Mouse (Mus musculus): ENCODE data around the gene Tomm5. TPM values are rescaled to one million over a fixed set of nuclear protein-coding genes. Genes with fewer than 3 reads are reported as not detected.

Tomm5 gene
- 147 TPM for polyA plus RNA-seq (2017; shearing (Covaris generic))

DNA sequence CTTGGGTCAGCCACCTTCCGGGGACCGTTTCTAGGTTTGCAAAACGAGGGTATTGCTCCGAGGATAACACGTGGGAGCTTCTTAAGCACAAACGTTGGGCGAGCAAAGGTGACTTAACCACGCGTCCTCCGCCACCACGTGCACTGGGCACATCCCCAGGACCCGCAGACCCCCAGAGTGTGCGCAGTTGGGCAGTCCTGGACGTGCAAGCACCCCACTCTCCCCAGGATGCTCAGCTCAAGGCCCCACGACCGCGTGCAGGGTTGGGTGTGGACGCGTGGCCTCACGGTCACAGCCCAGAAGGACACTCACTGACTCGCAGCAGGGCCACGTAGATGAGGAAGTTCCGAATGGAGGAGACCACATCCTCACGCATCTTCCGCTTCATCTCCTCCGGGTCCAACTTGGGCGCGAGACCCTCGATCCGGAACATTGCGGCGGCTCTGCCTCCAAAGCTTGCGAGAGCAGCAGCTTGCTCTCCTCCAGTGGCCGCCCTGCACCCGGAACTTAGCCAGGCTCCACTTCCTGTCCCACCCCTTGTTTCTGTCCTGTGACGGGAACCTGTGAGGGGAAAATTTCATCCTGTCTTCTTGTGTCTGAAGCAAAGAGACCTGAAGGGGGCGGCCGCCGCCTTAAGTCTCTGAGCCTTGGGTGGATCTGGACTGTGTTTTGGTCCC lies at the start of gene Tomm5:
Gene Tomm5, minus strand, starts transcription at position 514 of the 677 bp plus-strand sequence.

DNA sequence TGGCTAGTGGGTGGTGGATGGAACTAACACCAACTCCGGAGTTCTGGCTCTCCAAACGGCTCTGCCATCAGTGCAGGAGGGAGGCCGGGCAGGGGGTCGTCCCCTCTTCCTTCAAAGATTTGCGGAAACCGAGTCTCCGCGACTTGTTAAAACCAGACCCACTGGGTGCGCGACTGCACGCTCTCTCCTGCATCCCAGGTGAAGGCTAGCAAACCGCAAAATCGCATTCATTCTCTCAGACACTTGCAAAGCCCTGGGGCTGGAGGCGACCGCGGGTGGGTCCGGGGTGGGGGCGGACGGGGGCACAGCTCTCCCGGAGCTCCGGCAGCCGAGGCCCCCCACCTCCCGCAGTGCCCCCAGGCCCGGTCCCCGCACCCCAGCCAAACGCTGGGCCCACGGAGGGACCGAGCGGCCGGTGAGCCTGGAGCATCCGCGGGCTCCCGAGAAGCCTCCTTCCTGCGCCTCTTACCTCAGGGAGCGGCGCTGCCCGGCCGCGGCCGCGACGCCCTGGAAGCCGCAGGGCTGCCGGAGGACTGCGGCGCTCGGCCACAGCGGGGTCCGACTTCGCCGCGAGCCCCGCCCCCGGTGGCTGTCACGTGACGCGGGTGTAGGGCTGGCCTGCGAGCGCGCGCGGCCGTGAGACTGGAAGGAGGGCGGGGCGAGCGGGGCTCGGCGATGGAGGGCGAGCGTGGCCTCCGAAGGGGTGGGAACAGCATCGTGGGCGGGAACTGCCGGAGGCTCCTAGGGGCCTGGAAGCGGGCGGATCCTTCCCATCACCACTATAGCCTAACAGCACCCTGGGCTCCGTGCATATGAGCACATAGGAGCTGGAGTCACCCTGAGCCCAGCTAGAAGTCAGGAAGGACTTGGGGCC lies 23.7 kb downstream of the Tomm5 start, which contains the start of gene Fbxo10:
Gene Fbxo10, minus strand, starts transcription at position 584 of the 874 bp plus-strand sequence.

Other genes with a start within 250 kb of the Tomm5 start
- 40.2 TPM for gene Grhpr, start 126.7 kb downstream of the Tomm5 start, polyA plus RNA-seq (2017; shearing (Covaris generic))
- 12.5 TPM for gene Zbtb5, start 95.7 kb downstream of the Tomm5 start, polyA plus RNA-seq (2017; shearing (Covaris generic))
- 65.2 TPM for gene Polr1e, start 89.5 kb downstream of the Tomm5 start, polyA plus RNA-seq (2017; shearing (Covaris generic))
- 4.0 TPM for gene Fbxo10, start 23.5 kb downstream of the Tomm5 start, polyA plus RNA-seq (2017; shearing (Covaris generic))
- not detected for gene Frmpd1, start 76.8 kb upstream of the Tomm5 start, polyA plus RNA-seq (2017; shearing (Covaris generic))
- 20.4 TPM for gene Trmt10b, start 189.0 kb upstream of the Tomm5 start, polyA plus RNA-seq (2017; shearing (Covaris generic))
- 23.2 TPM for gene Dcaf10, start 234.0 kb upstream of the Tomm5 start, polyA plus RNA-seq (2017; shearing (Covaris generic))
- gene Exosc3, start 234.6 kb upstream of the Tomm5 start, polyA plus RNA-seq (2017; shearing (Covaris generic)): 115 TPM